21 mouse cellular contexts compared by ENCODE assay signal in genomic region chr19:46665474-46665873, GRCm38 (mm10). TPM values are rescaled to one million over a fixed set of nuclear protein-coding genes. Genes with fewer than 3 reads are reported as not detected.
A peak's percentile ranks its signal among the peaks of the same experiment; 100 is the strongest.
DNase-seq lines count a peak whose midpoint lies in the region; ATAC-seq lines count a peak whose summit lies in the region.
"Had no signal": no experiment of that assay in that cellular context is flagged by ENCODE, and none has a peak within 500 bp of the region (broad histone marks: within the 10 kb centered on the region; RNA-seq: fewer than 3 reads in every experiment).

No protein-coding gene starts in this region.

- H3K27me3 ChIP-seq in forebrain, embryonic 10.5 days (ENCODE audit: poor library complexity, severe bottlenecking) = no peaks in the 10 kb centered on the region
- no peaks in the 10 kb centered on the region for H3K27me3 ChIP-seq in forebrain, embryonic 15.5 days
- no peaks in the 10 kb centered on the region for H3K27me3 ChIP-seq in midbrain, embryonic 10.5 days (ENCODE audit: low read depth, poor library complexity, severe bottlenecking)
- H3K27me3 ChIP-seq in midbrain, embryonic 15.5 days (replicated peaks) = no peaks in the 10 kb centered on the region
- H3K27me3 ChIP-seq in embryonic facial prominence, embryonic 14.5 days (replicated peaks; ENCODE audit: control insufficient read depth, insufficient read depth, low read length) = no peaks in the 10 kb centered on the region
- H3K27me3 ChIP-seq: hindbrain, embryonic 15.5 days; limb, embryonic 12.5 days; neural tube, embryonic 12.5 days had no signal

- WGBS in forebrain, embryonic 10.5 days = 64% methylated on average over 7 of the region's 7 CpGs
- 34% methylated on average over 7 of the region's 7 CpGs for WGBS in forebrain, embryonic 15.5 days
- 59% methylated on average over 7 of the region's 7 CpGs for WGBS in midbrain, embryonic 10.5 days
- 40% methylated on average over 7 of the region's 7 CpGs for WGBS in midbrain, embryonic 15.5 days
- WGBS in embryonic facial prominence, embryonic 14.5 days = 43% methylated on average over 7 of the region's 7 CpGs

- no peaks in the 10 kb centered on the region for H3K9me3 ChIP-seq in forebrain, embryonic 10.5 days
- H3K9me3 ChIP-seq in forebrain, embryonic 15.5 days = no peaks in the 10 kb centered on the region
- no peaks in the 10 kb centered on the region for H3K9me3 ChIP-seq in midbrain, embryonic 10.5 days (replicated peaks)
- H3K9me3 ChIP-seq in midbrain, embryonic 15.5 days = no peaks in the 10 kb centered on the region
- H3K9me3 ChIP-seq in embryonic facial prominence, embryonic 14.5 days (ENCODE audit: control insufficient read depth, low read length) = no peaks in the 10 kb centered on the region
- H3K9me3 ChIP-seq: hindbrain, embryonic 15.5 days; limb, embryonic 12.5 days; neural tube, embryonic 12.5 days had no signal

- no peak overlapping the region for H3K4me2 ChIP-seq in forebrain, embryonic 15.5 days (replicated peaks)
- H3K4me2 ChIP-seq in midbrain, embryonic 15.5 days = no peak overlapping the region
- no peak overlapping the region for H3K4me2 ChIP-seq in embryonic facial prominence, embryonic 14.5 days (ENCODE audit: low read depth, low read length)
- H3K4me2 ChIP-seq: hindbrain, embryonic 15.5 days; limb, embryonic 12.5 days; neural tube, embryonic 12.5 days had no signal

- ATAC-seq in forebrain, embryonic 15.5 days (replicated peaks) = no peak
- ATAC-seq in midbrain, embryonic 15.5 days (replicated peaks) = no peak
- ATAC-seq in embryonic facial prominence, embryonic 14.5 days (ENCODE audit: low read depth) = peak; percentile 64; the same call in 1 of the 2 replicates
- ATAC-seq: Patski had no signal

- peaks cover 15% of the 10 kb centered on the region for H3K4me1 ChIP-seq in forebrain, embryonic 10.5 days
- peaks cover 6% of the 10 kb centered on the region for H3K4me1 ChIP-seq in forebrain, embryonic 15.5 days
- peaks cover 15% of the 10 kb centered on the region for H3K4me1 ChIP-seq in midbrain, embryonic 10.5 days
- peaks cover 7% of the 10 kb centered on the region for H3K4me1 ChIP-seq in midbrain, embryonic 15.5 days
- H3K4me1 ChIP-seq in embryonic facial prominence, embryonic 14.5 days (ENCODE audit: control insufficient read depth, insufficient read depth, low read length) = no peaks in the 10 kb centered on the region
- H3K4me1 ChIP-seq: hindbrain, embryonic 15.5 days; neural tube, embryonic 12.5 days had no signal

- DNase-seq in forebrain, embryonic 10.5 days (ENCODE audit: extremely low spot score, low spot score) = peak; percentile 36
- peak; percentile 37 for DNase-seq in midbrain, embryonic 10.5 days (ENCODE audit: low spot score)
- DNase-seq in NIH3T3 (ENCODE audit: low read depth) = peak; percentile 50
- DNase-seq in embryonic facial prominence, embryonic 14.5 days (ENCODE audit: low spot score) = peak; percentile 50
- DNase-seq in layer of hippocampus, postnatal 36 days = no peak
- DNase-seq in urinary bladder, postnatal 4 days (ENCODE audit: low spot score in 2 of 2) = no peak
- DNase-seq: cerebellum, adult 11 months; heart, adult 18-20 months; kidney, adult 18-20 months; kidney, postnatal 25 days; lung, postnatal 36 days had no signal

- no peak overlapping the region for H3K27ac ChIP-seq in forebrain, embryonic 10.5 days
- H3K27ac ChIP-seq in forebrain, embryonic 15.5 days (replicated peaks) = no peak overlapping the region
- peak overlapping the region; percentile 65 for H3K27ac ChIP-seq in midbrain, embryonic 10.5 days (replicated peaks)
- no peak overlapping the region for H3K27ac ChIP-seq in midbrain, embryonic 15.5 days
- H3K27ac ChIP-seq in embryonic facial prominence, embryonic 14.5 days (replicated peaks; ENCODE audit: low read depth, low read length) = no peak overlapping the region
- H3K27ac ChIP-seq: hindbrain, embryonic 15.5 days; limb, embryonic 12.5 days; neural tube, embryonic 12.5 days; stomach, postnatal 0 days had no signal

- H3K9ac ChIP-seq in forebrain, embryonic 15.5 days (replicated peaks) = no peak overlapping the region
- no peak overlapping the region for H3K9ac ChIP-seq in midbrain, embryonic 15.5 days
- H3K9ac ChIP-seq in embryonic facial prominence, embryonic 14.5 days (ENCODE audit: low read depth, low read length) = no peak overlapping the region
- H3K9ac ChIP-seq: hindbrain, embryonic 15.5 days; limb, embryonic 12.5 days; neural tube, embryonic 12.5 days had no signal

- no peak overlapping the region for H3K4me3 ChIP-seq in forebrain, embryonic 10.5 days
- no peak overlapping the region for H3K4me3 ChIP-seq in forebrain, embryonic 15.5 days
- no peak overlapping the region for H3K4me3 ChIP-seq in midbrain, embryonic 10.5 days
- no peak overlapping the region for H3K4me3 ChIP-seq in midbrain, embryonic 15.5 days
- H3K4me3 ChIP-seq in embryonic facial prominence, embryonic 14.5 days (ENCODE audit: low read depth, low read length) = no peak overlapping the region
- H3K4me3 ChIP-seq: erythroblast, embryonic 14.5 days; hindbrain, embryonic 15.5 days; limb, embryonic 12.5 days; neural tube, embryonic 12.5 days had no signal

- no peaks in the 10 kb centered on the region for H3K36me3 ChIP-seq in forebrain, embryonic 10.5 days (replicated peaks)
- H3K36me3 ChIP-seq in forebrain, embryonic 15.5 days = no peaks in the 10 kb centered on the region
- no peaks in the 10 kb centered on the region for H3K36me3 ChIP-seq in midbrain, embryonic 10.5 days
- no peaks in the 10 kb centered on the region for H3K36me3 ChIP-seq in midbrain, embryonic 15.5 days (replicated peaks)
- no peaks in the 10 kb centered on the region for H3K36me3 ChIP-seq in embryonic facial prominence, embryonic 14.5 days (ENCODE audit: control insufficient read depth, insufficient read depth, low read length)
- H3K36me3 ChIP-seq: hindbrain, embryonic 15.5 days; limb, embryonic 12.5 days; neural tube, embryonic 12.5 days had no signal

RNA-seq across cellular contexts. Expression of gene Cyp17a1, which starts 7.5 kb away (rescaled TPM):
- polyA plus RNA-seq in forebrain, embryonic 10.5 days (2016; fragmentation: Nextera tagmentation; extraction: Ambion mirVana) = not detected in 2 replicates
- polyA plus RNA-seq in forebrain, embryonic 15.5 days (2015; fragmentation: Nextera tagmentation; extraction: Ambion mirVana) = not detected in 2 replicates
- polyA plus RNA-seq in midbrain, embryonic 10.5 days (2016; fragmentation: Nextera tagmentation; extraction: Ambion mirVana) = not detected in 2 replicates
- polyA plus RNA-seq in midbrain, embryonic 15.5 days (2015; fragmentation: Nextera tagmentation; extraction: Ambion mirVana) = not detected in 2 replicates
- polyA plus RNA-seq in embryonic facial prominence, embryonic 14.5 days (2014; fragmentation: Nextera tagmentation; extraction: Ambion mirVana) = 0.33 and 0.87 TPM in 2 replicates
- not detected for total RNA-seq in layer of hippocampus, postnatal 36 days (2021)
- total RNA-seq: gastrocnemius, adult 8-10 months; heart, adult 18-20 months; left cerebral cortex, adult 18-20 months had no signal
- polyA plus RNA-seq: erythroblast, embryonic 14.5 days; hindbrain, embryonic 15.5 days; limb, embryonic 12.5 days; neural tube, embryonic 12.5 days; Patski; stomach, postnatal 0 days had no signal

RNA-seq across cellular contexts. Expression of gene Borcs7, which starts 24.2 kb away (rescaled TPM):
- polyA plus RNA-seq in forebrain, embryonic 10.5 days (2016; fragmentation: Nextera tagmentation; extraction: Ambion mirVana) = 13.7 and 13.9 TPM in 2 replicates
- 13.9 and 14.4 TPM in 2 replicates for polyA plus RNA-seq in forebrain, embryonic 15.5 days (2015; fragmentation: Nextera tagmentation; extraction: Ambion mirVana)
- 14.2 and 17.4 TPM in 2 replicates for polyA plus RNA-seq in midbrain, embryonic 10.5 days (2016; fragmentation: Nextera tagmentation; extraction: Ambion mirVana)
- polyA plus RNA-seq in midbrain, embryonic 15.5 days (2015; fragmentation: Nextera tagmentation; extraction: Ambion mirVana) = 22.4 and 24.1 TPM in 2 replicates
- 13.9 and 14.3 TPM in 2 replicates for polyA plus RNA-seq in embryonic facial prominence, embryonic 14.5 days (2014; fragmentation: Nextera tagmentation; extraction: Ambion mirVana)
- 10 to 100 TPM; 20.6 to 22.0 TPM for total RNA-seq in layer of hippocampus, postnatal 36 days (2021)

RNA-seq across cellular contexts. Expression of gene As3mt, which starts 41.8 kb away (rescaled TPM):
- 23.9 and 27.3 TPM in 2 replicates for polyA plus RNA-seq in forebrain, embryonic 10.5 days (2016; fragmentation: Nextera tagmentation; extraction: Ambion mirVana)
- polyA plus RNA-seq in forebrain, embryonic 15.5 days (2015; fragmentation: Nextera tagmentation; extraction: Ambion mirVana) = 14.8 and 18.6 TPM in 2 replicates
- polyA plus RNA-seq in midbrain, embryonic 10.5 days (2016; fragmentation: Nextera tagmentation; extraction: Ambion mirVana) = 30.0 and 32.4 TPM in 2 replicates
- polyA plus RNA-seq in midbrain, embryonic 15.5 days (2015; fragmentation: Nextera tagmentation; extraction: Ambion mirVana) = 33.9 and 38.2 TPM in 2 replicates
- polyA plus RNA-seq in embryonic facial prominence, embryonic 14.5 days (2014; fragmentation: Nextera tagmentation; extraction: Ambion mirVana) = 19.4 and 24.1 TPM in 2 replicates
- total RNA-seq in layer of hippocampus, postnatal 36 days (2021) = 10 to 100 TPM; 21.3 to 22.4 TPM

Comparison
In these comparisons a context has a peak if more than half of its experiments do, and no peak if none do; other contexts are left out.
1. DNase-seq: peak in forebrain, embryonic 10.5 days (single experiment), midbrain, embryonic 10.5 days (single experiment), NIH3T3 (single experiment) and embryonic facial prominence, embryonic 14.5 days (single experiment); none in layer of hippocampus, postnatal 36 days (0 of 2) and urinary bladder, postnatal 4 days (0 of 2).